Mouse (Mus musculus) ovary, adult 18-20 months (tissue): ENCODE measurements around the gene Gm49721.
"Not testable (repeated sequence)": the region's sequence is repeated elsewhere in the genome, so short reads cannot be mapped to it uniquely, and the experiment has no call there.

Experiments used
- DNase-seq: peaks from one replicate; pipeline ENCODE4 v3.0.0; 2022; ENCODE audit warnings: low spot score, mixed read lengths

The Gm49721 gene

GRCm38 (mm10) chr17:6980144-6980543 lies 1.4 kb downstream of the Gm49721 start:
- DNase-seq, result not testable (repeated sequence)

- not testable (repeated sequence) for DNase-seq
Observed at GRCm38 (mm10) chr17:6986118-6986517, 7.4 kb downstream of the Gm49721 start.

GRCm38 (mm10) chr17:6995504-6995903 lies 16.8 kb downstream of the Gm49721 start:
- not testable (repeated sequence) for DNase-seq

- DNase-seq, result not testable (repeated sequence)
Observed at GRCm38 (mm10) chr17:6996826-6997225, 18.1 kb downstream of the Gm49721 start.

GRCm38 (mm10) chr17:6997778-6998490 lies 19.2 kb downstream of the Gm49721 start:
- DNase-seq, result not testable (repeated sequence)

- not testable (repeated sequence) for DNase-seq
Observed at GRCm38 (mm10) chr17:7001790-7002585, 23.3 kb downstream of the Gm49721 start.

- DNase-seq, result not testable (repeated sequence)
Observed at GRCm38 (mm10) chr17:7003392-7003791, 24.7 kb downstream of the Gm49721 start.

- DNase-seq, result not testable (repeated sequence)
Observed at GRCm38 (mm10) chr17:7005646-7006045, 26.9 kb downstream of the Gm49721 start.

- DNase-seq, result not testable (repeated sequence)
Observed at GRCm38 (mm10) chr17:7008885-7009284, 30.2 kb downstream of the Gm49721 start.

- DNase-seq, result not testable (repeated sequence)
Observed at GRCm38 (mm10) chr17:7009440-7009839, 30.7 kb downstream of the Gm49721 start.

GRCm38 (mm10) chr17:7009901-7010300 lies 31.2 kb downstream of the Gm49721 start:
- DNase-seq, result not testable (repeated sequence)

- not testable (repeated sequence) for DNase-seq
Observed at GRCm38 (mm10) chr17:7014190-7014589, 35.5 kb downstream of the Gm49721 start.

- not testable (repeated sequence) for DNase-seq
Observed at GRCm38 (mm10) chr17:7025257-7025656, 46.6 kb downstream of the Gm49721 start, which contains the start of gene Gm1604a. TSS of gene Gm1604a (plus strand) at chr17:7025568.

GRCm38 (mm10) chr17:7025764-7026346 lies 47.2 kb downstream of the Gm49721 start:
- not testable (repeated sequence) for DNase-seq

- DNase-seq, result not testable (repeated sequence)
Observed at GRCm38 (mm10) chr17:7030204-7030603, 51.5 kb downstream of the Gm49721 start.

- DNase-seq, result not testable (repeated sequence)
Observed at GRCm38 (mm10) chr17:7030622-7031174, 52.0 kb downstream of the Gm49721 start.

- not testable (repeated sequence) for DNase-seq
Observed at GRCm38 (mm10) chr17:7033192-7034166, 54.8 kb downstream of the Gm49721 start.

GRCm38 (mm10) chr17:7068997-7069539 lies 90.4 kb downstream of the Gm49721 start:
- DNase-seq, result not testable (repeated sequence)

- not testable (repeated sequence) for DNase-seq
Observed at GRCm38 (mm10) chr17:7069561-7070240, 91.0 kb downstream of the Gm49721 start.

GRCm38 (mm10) chr17:7074494-7074893 lies 95.8 kb downstream of the Gm49721 start:
- not testable (repeated sequence) for DNase-seq
